Mouse (Mus musculus): ENCODE measurements around the gene Glb1l.
A peak's percentile ranks its signal among the peaks of the same experiment; 100 is the strongest.
"Not testable (repeated sequence)": the region's sequence is repeated elsewhere in the genome, so short reads cannot be mapped to it uniquely, and the experiment has no call there.

Glb1l gene

GRCm38 (mm10) chr1:75210136-75211087, at the start of gene Glb1l, which contains the start of gene Stk16:
Gene Glb1l, minus strand, starts transcription at chr1:75210813.
Gene Stk16, plus strand, starts transcription at chr1:75210838.
- peak; percentile 98 for DNase-seq (ENCODE audit: low spot score in 2 of 2)

- no peak for DNase-seq (ENCODE audit: low spot score in 2 of 2)
These were observed 45.0 kb upstream of the Glb1l start for GRCm38 (mm10) chr1:75255516-75256046.

GRCm38 (mm10) chr1:75254625-75255013, 44.0 kb upstream of the Glb1l start:
- peak in 1 of 2 experiments; percentile 77 for DNase-seq (ENCODE audit: low spot score in 2 of 2)

- peak; percentile 86 to 88 for DNase-seq (ENCODE audit: low spot score in 2 of 2)
These were observed 43.4 kb upstream of the Glb1l start for GRCm38 (mm10) chr1:75253849-75254624.

- DNase-seq (ENCODE audit: low spot score in 2 of 2), result no peak
These were observed 42.4 kb upstream of the Glb1l start for GRCm38 (mm10) chr1:75253029-75253428.

- no peak for DNase-seq (ENCODE audit: low spot score in 2 of 2)
These were observed 41.7 kb upstream of the Glb1l start for GRCm38 (mm10) chr1:75252308-75252707.

- DNase-seq (ENCODE audit: low spot score in 2 of 2), result peak; percentile 76 to 78
These were observed 40.7 kb upstream of the Glb1l start for GRCm38 (mm10) chr1:75251112-75251970.

GRCm38 (mm10) chr1:75250498-75250897, 39.9 kb upstream of the Glb1l start:
- peak in 1 of 2 experiments; percentile 34 for DNase-seq (ENCODE audit: low spot score in 2 of 2)

GRCm38 (mm10) chr1:75248041-75248772, 37.6 kb upstream of the Glb1l start:
- peak in 1 of 2 experiments; percentile 52 for DNase-seq (ENCODE audit: low spot score in 2 of 2)

GRCm38 (mm10) chr1:75247071-75247930, 36.7 kb upstream of the Glb1l start:
- DNase-seq (ENCODE audit: low spot score in 2 of 2), result peak in 1 of 2 experiments; percentile 38

- DNase-seq (ENCODE audit: low spot score in 2 of 2), result peak; percentile 73 to 76
These were observed 34.2 kb upstream of the Glb1l start for GRCm38 (mm10) chr1:75244836-75245235.

GRCm38 (mm10) chr1:75244175-75244826, 33.7 kb upstream of the Glb1l start:
- no peak for DNase-seq (ENCODE audit: low spot score in 2 of 2)

- no peak for DNase-seq (ENCODE audit: low spot score in 2 of 2)
These were observed 32.8 kb upstream of the Glb1l start for GRCm38 (mm10) chr1:75243411-75243810.

GRCm38 (mm10) chr1:75239591-75239990, 29.0 kb upstream of the Glb1l start:
- no peak for DNase-seq (ENCODE audit: low spot score in 2 of 2)

GRCm38 (mm10) chr1:75236117-75237050, 25.8 kb upstream of the Glb1l start, which contains the start of gene Dnajb2:
Gene Dnajb2, plus strand, starts transcription at chr1:75236406.
- peak; percentile 88 to 90 for DNase-seq (ENCODE audit: low spot score in 2 of 2)

- peak; percentile 82 to 89 for DNase-seq (ENCODE audit: low spot score in 2 of 2)
These were observed 24.0 kb upstream of the Glb1l start for GRCm38 (mm10) chr1:75234606-75235005.

GRCm38 (mm10) chr1:75232489-75232888, 21.9 kb upstream of the Glb1l start:
- DNase-seq (ENCODE audit: low spot score in 2 of 2), result not testable (repeated sequence)

All from right cerebral cortex, postnatal 10 days (tissue).